Mouse (Mus musculus) limb, embryonic 14.5 days (tissue): ENCODE measurements around the gene Gatad1. TPM values are rescaled to one million over a fixed set of nuclear protein-coding genes. Genes with fewer than 3 reads are reported as not detected.

Experiments used
- ATAC-seq: fragments of 200-750 bp; cut with Nextera tagmentation; 2 replicates; pipeline ENCODE4 v1.8.0; 2017; ENCODE audit warnings: low read depth, moderate number of reproducible peaks, moderate TSS enrichment; ENCODE audit not compliant: low FRiP score
- DNase-seq: peaks from one replicate; pipeline ENCODE4 v3.0.0-alpha.2; 2015; ENCODE audit warnings: low spot score
- H3K27ac ChIP-seq: fragments of 300-500 bp; sonication (generic); replicated peaks from 2 replicates; pipeline ENCODE4 v1.5.1; 2014; ENCODE audit warnings: low read depth, mild to moderate bottlenecking, low read length, moderate library complexity, mixed read lengths
- H3K27me3 ChIP-seq: fragments of 300-500 bp; sonication (generic); 2 replicates; pipeline ENCODE4 v1.6.1; 2014; ENCODE audit warnings: low read length, mixed read lengths; ENCODE audit not compliant: control insufficient read depth, insufficient read depth
- H3K36me3 ChIP-seq: fragments of 300-500 bp; sonication (generic); 2 replicates; pipeline ENCODE4 v1.6.1; 2014; ENCODE audit warnings: mild to moderate bottlenecking, low read length, moderate library complexity, mixed read lengths; ENCODE audit not compliant: control insufficient read depth, insufficient read depth
- H3K4me1 ChIP-seq: fragments of 300-500 bp; sonication (generic); 2 replicates; pipeline ENCODE4 v1.6.1; 2014; ENCODE audit warnings: antibody characterized with exemption, low read length, mixed read lengths; ENCODE audit not compliant: control insufficient read depth, insufficient read depth
- H3K4me2 ChIP-seq: fragments of 300-500 bp; sonication (generic); replicated peaks from 2 replicates; pipeline ENCODE4 v1.6.1; 2014; ENCODE audit warnings: low read depth, mild to moderate bottlenecking, low read length, moderate library complexity; ENCODE audit not compliant: severe bottlenecking
- H3K4me3 ChIP-seq: fragments of 300-500 bp; sonication (generic); replicated peaks from 2 replicates; pipeline ENCODE4 v1.5.1; 2014; ENCODE audit warnings: low read length
- H3K9ac ChIP-seq: fragments of 300-500 bp; sonication (generic); 2 replicates; pipeline ENCODE4 v1.6.1; 2014; ENCODE audit warnings: mild to moderate bottlenecking, low read depth, low read length, moderate library complexity; ENCODE audit not compliant: severe bottlenecking
- H3K9me3 ChIP-seq: fragments of 300-500 bp; sonication (generic); 2 replicates; pipeline ENCODE4 v1.6.1; 2016; ENCODE audit warnings: low read length; ENCODE audit not compliant: control insufficient read depth
- POLR2A ChIP-seq: fragments of 200-500 bp; IDR thresholded peaks from 2 replicates; pipeline ENCODE4 v1.8.0; 2012; ENCODE audit warnings: inconsistent platforms, mild to moderate bottlenecking, moderate library complexity, borderline replicate concordance; ENCODE audit not compliant: insufficient read depth, insufficient read length; ENCODE audit errors: extremely low read depth
- WGBS: fragments of 180-500 bp; shearing (Covaris S2); extraction: QIAGEN DNeasy Blood & Tissue Kit; methylation state at CpG from one replicate; pipeline ENCODE4 v1.1.7; 2014; 5-methylcytosine and 5-hydroxymethylcytosine counted together
- polyA plus RNA-seq, 2 experiments: library from polyadenylated mRNA; depleted of rRNA in 1 of 2; stranded (reverse) in 1 of 2; unstranded in 1 of 2; fragments of >200 nt; fragmentation: Nextera tagmentation in 1 of 2; extraction: Ambion mirVana in 1 of 2; gene quantifications; 2 replicates each; pipeline versions ENCODE4 v1.2.1 to v1.2.3; 2012 to 2014

Gene Gatad1
- polyA plus RNA-seq, 2 experiments, result 60.5 to 66.8 TPM

DNA sequence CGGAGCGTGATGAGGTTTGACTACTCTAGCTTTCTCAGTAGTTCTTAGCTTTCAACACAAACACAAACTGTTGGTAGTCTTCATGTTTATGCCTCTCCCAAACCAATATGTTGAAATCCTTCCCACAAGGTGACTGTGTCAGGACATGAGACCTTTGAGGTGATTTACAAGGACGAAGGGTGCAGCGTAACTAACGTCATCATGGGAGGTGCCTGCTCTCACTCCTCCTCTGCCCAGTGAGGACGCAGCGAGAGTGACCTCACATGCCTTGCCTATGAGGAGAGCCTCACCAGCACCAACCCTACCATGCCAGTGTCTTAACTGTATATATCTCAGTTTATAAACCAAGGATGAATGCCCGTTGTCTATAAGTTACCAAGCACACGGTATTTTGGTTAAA lies 49.9 kb downstream of the Gatad1 start:
- DNase-seq (no peak), ATAC-seq (no peak)
- no peaks in the 10 kb centered on the region for H3K27me3 ChIP-seq
- WGBS, result 94% methylated on average over 9 of the region's 9 CpGs
- peaks cover 39% of the 10 kb centered on the region for H3K36me3 ChIP-seq
- H3K4me2 ChIP-seq, result no peak overlapping the region
- H3K9ac ChIP-seq, result no peak overlapping the region
- H3K4me1 ChIP-seq, result no peaks in the 10 kb centered on the region
- no peak overlapping the region for H3K27ac ChIP-seq
- H3K9me3 ChIP-seq, result no peaks in the 10 kb centered on the region
- H3K4me3 ChIP-seq, result no peak overlapping the region
- TF ChIP-seq POLR2A, result no peak

GRCm38 (mm10) chr5:3600790-3601189 lies 56.2 kb downstream of the Gatad1 start:
- no peak overlapping the region for H3K9ac ChIP-seq
- no peaks in the 10 kb centered on the region for H3K9me3 ChIP-seq
- H3K4me3 ChIP-seq, result no peak overlapping the region
- H3K4me2 ChIP-seq, result no peak overlapping the region
- WGBS, result 97% methylated on average over 3 of the region's 3 CpGs
- ATAC-seq, result no peak
- no peak overlapping the region for H3K27ac ChIP-seq
- H3K4me1 ChIP-seq, result peaks cover 6% of the 10 kb centered on the region
- no peak for DNase-seq
- TF ChIP-seq POLR2A, result no peak
- peaks cover 10% of the 10 kb centered on the region; the same call in 1 of the 2 replicates for H3K36me3 ChIP-seq
- no peaks in the 10 kb centered on the region for H3K27me3 ChIP-seq

DNA sequence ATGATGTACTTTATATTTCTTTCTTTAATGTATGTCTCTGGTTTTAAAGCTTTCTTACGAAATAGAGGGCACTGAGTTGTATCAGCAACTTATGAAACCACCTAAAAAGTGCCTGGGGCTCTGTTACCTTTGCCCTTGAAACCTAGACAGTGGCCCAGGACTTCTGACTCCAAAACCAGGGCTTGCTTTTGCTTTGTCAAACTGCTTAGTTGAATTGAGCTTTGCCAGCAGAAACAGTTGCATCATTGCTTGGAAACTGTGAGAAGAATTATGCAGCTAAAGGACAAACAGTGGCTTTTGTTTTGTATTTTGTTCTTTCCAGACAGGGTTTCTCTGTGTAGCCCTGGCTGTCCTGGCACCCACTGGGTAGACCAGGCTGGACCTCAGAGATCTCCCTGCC lies 56.7 kb downstream of the Gatad1 start:
- Histone ChIP-seq H3K9me3 (no peaks in the 10 kb centered on the region), H3K4me3 (no peak overlapping the region), H3K36me3 (peaks cover 5% of the 10 kb centered on the region; the same call in 1 of the 2 replicates), H3K4me2 (no peak overlapping the region), H3K9ac (no peak overlapping the region), H3K4me1 (peaks cover 6% of the 10 kb centered on the region), H3K27me3 (no peaks in the 10 kb centered on the region), H3K27ac (no peak overlapping the region)
- 77% methylated on average over 1 of the region's 1 CpGs for WGBS
- ATAC-seq (no peak), DNase-seq (no peak)
- no peak for TF ChIP-seq POLR2A

GRCm38 (mm10) chr5:3598766-3599165 lies 58.2 kb downstream of the Gatad1 start:
- Histone ChIP-seq H3K9ac (no peak overlapping the region), H3K4me1 (peaks cover 14% of the 10 kb centered on the region), H3K27me3 (no peaks in the 10 kb centered on the region), H3K4me3 (no peak overlapping the region), H3K27ac (no peak overlapping the region), H3K36me3 (no peaks in the 10 kb centered on the region), H3K9me3 (no peaks in the 10 kb centered on the region), H3K4me2 (no peak overlapping the region)
- ATAC-seq (no peak), DNase-seq (no peak)
- TF ChIP-seq POLR2A, result no peak
- WGBS, result 88% methylated on average over 5 of the region's 5 CpGs

GRCm38 (mm10) chr5:3597171-3597570 lies 59.8 kb downstream of the Gatad1 start:
- peak overlapping the region; percentile 73 for H3K4me2 ChIP-seq
- ATAC-seq, result no peak
- no peak for DNase-seq

GRCm38 (mm10) chr5:3596399-3596766 lies 60.6 kb downstream of the Gatad1 start, which contains the start of gene Rbm48:
Gene Rbm48, minus strand, starts transcription at chr5:3596585.
- under 1% methylated on average over 31 of the region's 31 CpGs for WGBS
- Histone ChIP-seq H3K4me2 (peak within 1 kb of the TSS; percentile 73), H3K4me1 (peaks cover 14% of the 10 kb centered on the region), H3K4me3 (peak within 1 kb of the TSS; percentile 91), H3K27ac (0 out of 2 replicates have a peak within 1 kb of the TSS, but pooled peaks have one; percentile 38), H3K9me3 (no peaks in the 10 kb centered on the region), H3K27me3 (no peaks in the 10 kb centered on the region), H3K36me3 (peaks cover 8% of the 10 kb centered on the region), H3K9ac (peak within 1 kb of the TSS; percentile 72)
- TF ChIP-seq POLR2A, result no peak
- DNase-seq, result peak; percentile 70
- peak; percentile 83 for ATAC-seq

More at GRCm38 (mm10) chr5:3597171-3597570, 59.8 kb downstream of the Gatad1 start:
- Histone ChIP-seq H3K4me3 (peak overlapping the region; percentile 91), H3K9me3 (no peaks in the 10 kb centered on the region), H3K27ac (no peak overlapping the region), H3K9ac (peak overlapping the region; percentile 66; the same call in 1 of the 2 replicates), H3K36me3 (peaks cover 7% of the 10 kb centered on the region; the same call in 1 of the 2 replicates), H3K4me1 (peaks cover 14% of the 10 kb centered on the region), H3K27me3 (no peaks in the 10 kb centered on the region)
- TF ChIP-seq POLR2A, result no peak
